Mouse (Mus musculus): Measurements from ENCODE around the gene Tcp11l1. TPM values are rescaled to one million over a fixed set of nuclear protein-coding genes. Genes with fewer than 3 reads are reported as not detected.
A peak's percentile ranks its signal among the peaks of the same experiment; 100 is the strongest.

The Tcp11l1 gene
- 10 to 100 TPM; 44.6 to 48.8 TPM for total RNA-seq (2021)

- peak; percentile 46 to 76 for DNase-seq (ENCODE audit: extremely low spot score in 1 of 2, low spot score in 2 of 2)
- intact Hi-C loops (cut with DNase I) = no loop called here
These were observed at the start of gene Tcp11l1 for GRCm38 (mm10) chr2:104711585-104712485. TSS of gene Tcp11l1 (minus strand) at chr2:104712169.

DNA sequence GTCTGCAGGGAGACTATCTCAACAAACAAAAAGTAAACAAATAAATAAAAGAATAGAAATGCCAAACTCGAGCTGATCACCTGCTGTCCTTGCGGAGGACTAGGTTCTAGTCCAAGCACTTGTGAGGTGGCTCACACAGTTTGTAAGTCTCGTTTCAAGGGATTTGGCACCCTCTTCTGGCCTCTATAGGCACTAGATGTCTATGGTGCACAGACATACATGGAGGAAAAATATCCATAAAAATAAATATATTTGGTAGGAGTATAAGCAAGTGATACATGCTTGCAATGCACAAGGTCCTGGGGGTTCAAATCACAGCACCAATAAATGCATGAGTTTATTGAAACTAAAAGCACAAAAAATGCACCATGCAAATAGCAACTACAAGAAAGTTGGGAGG, 38.6 kb upstream of the Tcp11l1 start:
- DNase-seq (ENCODE audit: extremely low spot score in 1 of 2, low spot score in 2 of 2) = no peak
- intact Hi-C loops (cut with DNase I) = loop anchor here (5.0 kb wide), 1 partner anchor 63 kb away; no protein-coding TSS in a partner anchor

GRCm38 (mm10) chr2:104748652-104749183, 36.7 kb upstream of the Tcp11l1 start:
- no peak for DNase-seq (ENCODE audit: extremely low spot score in 1 of 2, low spot score in 2 of 2)
- intact Hi-C loops (cut with DNase I) = no loop called here

GRCm38 (mm10) chr2:104746251-104746650, 34.3 kb upstream of the Tcp11l1 start:
- intact Hi-C loops (cut with DNase I) = no loop called here
- DNase-seq (ENCODE audit: extremely low spot score in 1 of 2, low spot score in 2 of 2) = no peak

DNA sequence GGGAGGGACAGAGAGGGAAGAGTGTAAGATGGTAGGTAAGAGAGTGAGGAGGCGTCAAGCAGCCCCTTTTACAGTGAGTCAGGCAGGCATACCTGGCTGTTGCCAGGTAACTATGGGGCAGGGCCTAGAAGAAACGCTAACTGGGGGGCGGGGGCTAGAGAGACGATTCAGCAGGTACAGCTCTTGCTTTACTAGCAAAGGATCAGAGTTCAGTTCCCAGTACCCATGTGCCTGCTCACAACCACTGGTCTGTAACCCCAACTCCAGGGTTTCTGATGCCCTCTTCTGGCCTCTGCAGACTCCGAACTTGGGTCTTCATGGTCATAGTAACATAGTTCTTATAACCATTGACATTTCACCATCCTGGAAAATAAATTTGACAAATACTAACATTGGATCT, 32.0 kb upstream of the Tcp11l1 start:
- no peak for DNase-seq (ENCODE audit: extremely low spot score in 1 of 2, low spot score in 2 of 2)
- intact Hi-C loops (cut with DNase I) = no loop called here

GRCm38 (mm10) chr2:104743160-104743559, 31.2 kb upstream of the Tcp11l1 start:
- intact Hi-C loops (cut with DNase I) = no loop called here
- no peak for DNase-seq (ENCODE audit: extremely low spot score in 1 of 2, low spot score in 2 of 2)

DNA sequence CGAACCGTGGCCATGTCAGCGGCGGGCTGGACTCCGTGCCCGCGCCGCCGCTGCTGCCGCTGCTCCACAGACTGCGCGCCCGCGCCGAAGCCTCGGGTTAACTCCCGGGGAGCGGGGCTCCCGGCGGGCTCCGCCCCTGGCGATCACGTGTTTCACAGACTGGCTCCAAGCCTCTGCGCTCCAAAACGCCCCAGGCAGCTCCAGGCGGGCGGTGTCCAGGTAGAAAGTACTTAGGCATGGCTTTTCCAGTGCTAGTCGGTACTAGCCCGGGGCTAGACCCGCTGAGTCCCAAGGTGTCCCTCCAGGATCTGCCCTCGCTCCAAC, 30.7 kb upstream of the Tcp11l1 start, which contains the start of gene Depdc7:
TSS of gene Depdc7 (minus strand) at position 138 of the 324 bp plus-strand sequence.
- peak; percentile 69 to 92 for DNase-seq (ENCODE audit: extremely low spot score in 1 of 2, low spot score in 2 of 2)
- intact Hi-C loops (cut with DNase I) = no loop called here

DNA sequence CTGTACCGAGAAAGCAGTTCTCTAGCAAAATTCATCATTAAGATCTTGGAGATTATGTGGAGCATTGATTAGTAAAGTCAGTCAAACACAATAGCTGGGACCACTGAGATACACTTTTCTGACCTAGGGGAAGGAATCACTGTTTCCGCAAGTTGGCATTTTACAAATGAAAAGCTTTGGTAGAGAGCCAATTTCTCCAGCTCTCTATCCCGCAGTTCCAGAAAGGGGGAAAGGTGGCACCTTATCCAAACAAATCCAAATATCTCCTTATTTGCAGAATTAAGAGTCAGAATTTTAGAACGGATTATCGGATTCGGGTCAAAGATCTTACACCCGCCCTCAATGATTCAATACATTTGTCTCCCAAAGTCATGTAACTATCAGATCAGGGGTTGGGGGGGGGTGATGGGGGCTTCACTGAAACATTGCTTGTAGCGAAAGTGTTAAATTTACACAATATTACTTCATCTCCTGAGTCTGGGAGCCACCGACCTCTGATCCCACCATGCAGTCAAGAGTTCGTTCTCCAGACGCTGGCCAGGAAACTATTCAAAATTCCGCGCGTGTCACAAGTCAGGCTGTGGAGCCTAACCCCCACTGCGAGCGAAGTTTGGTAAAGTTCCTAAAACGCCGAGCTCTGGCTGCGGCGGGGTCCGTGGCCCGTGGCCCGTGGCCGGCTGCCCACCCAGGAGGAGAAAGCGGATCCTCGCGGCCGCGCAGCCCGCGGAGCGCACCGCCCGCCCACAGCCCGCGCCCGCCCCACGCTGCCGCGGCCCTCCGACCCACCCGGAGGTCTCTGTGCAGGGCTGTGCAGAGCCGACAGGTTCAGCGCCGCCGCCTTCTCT, 30.1 kb upstream of the Tcp11l1 start:
- intact Hi-C loops (cut with DNase I) = no loop called here
- DNase-seq (ENCODE audit: extremely low spot score in 1 of 2, low spot score in 2 of 2) = no peak

DNA sequence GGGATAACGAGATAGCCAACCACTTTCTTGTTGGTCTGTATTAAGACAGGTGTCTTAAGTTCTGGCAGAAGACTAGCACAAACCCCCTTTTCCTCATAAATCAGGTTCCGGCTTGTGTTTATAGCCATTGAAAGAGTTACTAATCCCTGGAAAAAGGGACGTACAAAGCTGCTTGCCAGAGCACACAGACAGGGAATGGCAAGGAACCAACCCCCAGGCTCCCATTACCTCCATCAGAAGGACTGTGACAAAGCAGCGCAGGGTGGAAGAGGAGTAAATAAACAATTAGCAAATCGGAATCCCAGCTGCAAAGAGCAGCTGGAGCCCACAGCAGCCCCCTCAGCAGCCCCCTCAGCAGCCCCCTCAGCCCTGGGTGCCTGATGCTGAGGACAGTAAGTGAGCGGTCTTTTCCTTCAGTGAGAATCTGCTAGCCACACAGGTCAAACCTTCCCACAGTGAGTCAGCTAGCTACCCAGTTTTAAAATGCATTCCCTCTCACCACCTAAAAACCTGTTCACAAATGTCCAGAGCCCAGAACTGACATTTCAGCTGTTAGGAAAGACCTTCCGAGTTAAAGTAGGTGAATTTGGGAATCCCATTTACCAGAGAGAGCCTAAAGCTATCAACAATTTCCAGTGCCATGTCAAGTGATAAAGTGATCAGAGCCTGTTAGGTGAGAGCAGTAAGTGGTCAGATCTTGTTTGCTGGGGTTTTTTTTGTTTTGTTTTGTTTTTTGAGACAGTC, 29.2 kb upstream of the Tcp11l1 start:
- no peak for DNase-seq (ENCODE audit: extremely low spot score in 1 of 2, low spot score in 2 of 2)

GRCm38 (mm10) chr2:104740248-104740949, 28.4 kb upstream of the Tcp11l1 start:
- no peak for DNase-seq (ENCODE audit: extremely low spot score in 1 of 2, low spot score in 2 of 2)
- intact Hi-C loops (cut with DNase I) = no loop called here

More for the DNA sequence above, 29.2 kb upstream of the Tcp11l1 start:
- intact Hi-C loops (cut with DNase I) = no loop called here

DNA sequence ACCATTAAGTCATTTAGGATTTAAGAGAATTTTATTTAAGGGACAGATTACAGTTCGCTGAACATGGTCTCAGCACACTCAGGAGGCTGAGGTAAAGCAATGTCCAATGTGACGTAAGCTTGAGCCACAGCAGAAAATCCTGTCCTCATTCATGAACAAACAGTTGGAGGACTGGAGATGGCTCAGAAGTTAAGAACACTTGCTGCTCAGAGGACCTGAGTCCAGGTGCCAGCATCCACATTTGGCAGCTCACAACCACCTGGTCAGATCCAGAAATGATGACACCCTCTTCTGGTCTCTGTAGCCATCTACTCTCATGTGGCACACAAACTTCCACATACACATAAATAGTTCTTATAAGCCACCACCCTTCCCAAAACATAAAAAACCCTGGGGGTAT, 27.7 kb upstream of the Tcp11l1 start:
- intact Hi-C loops (cut with DNase I) = no loop called here

GRCm38 (mm10) chr2:104736241-104736640, 24.3 kb upstream of the Tcp11l1 start:
- intact Hi-C loops (cut with DNase I) = no loop called here
- DNase-seq (ENCODE audit: extremely low spot score in 1 of 2, low spot score in 2 of 2) = no peak

More for the DNA sequence above, 27.7 kb upstream of the Tcp11l1 start:
- DNase-seq (ENCODE audit: extremely low spot score in 1 of 2, low spot score in 2 of 2) = no peak

DNA sequence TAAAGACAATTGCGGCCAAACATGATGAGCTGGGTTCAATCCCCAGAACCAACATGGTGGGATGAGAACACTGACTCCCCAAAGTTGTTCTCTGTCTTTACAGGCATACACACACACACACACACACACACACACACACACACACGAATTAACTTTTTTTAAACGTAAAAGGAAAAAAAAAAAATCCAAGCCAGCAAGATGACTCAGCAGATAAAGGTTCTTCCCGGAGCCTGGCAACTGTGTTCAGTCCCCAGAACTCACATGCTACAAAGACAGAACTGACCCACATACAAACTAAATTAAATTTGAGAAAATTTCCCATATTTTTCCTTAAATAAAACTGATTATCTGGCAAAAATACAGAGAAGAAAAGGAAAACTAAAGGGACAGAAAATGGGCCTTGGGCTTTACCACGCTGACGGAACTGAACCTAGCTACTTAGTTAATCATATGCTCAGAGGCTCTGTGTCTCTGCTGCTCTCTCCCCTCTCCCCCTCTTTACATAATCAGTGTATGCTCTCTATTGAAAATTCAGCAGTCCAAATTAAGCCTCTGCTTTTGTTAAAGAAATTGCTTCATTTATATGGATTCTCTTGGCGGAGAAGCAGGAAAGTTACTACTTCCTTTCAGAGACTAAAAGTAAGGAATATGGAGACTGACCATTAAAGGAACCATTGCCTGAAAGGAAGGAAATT, 20.7 kb upstream of the Tcp11l1 start:
- intact Hi-C loops (cut with DNase I) = no loop called here
- no peak for DNase-seq (ENCODE audit: extremely low spot score in 1 of 2, low spot score in 2 of 2)

GRCm38 (mm10) chr2:104732033-104732444, 20.1 kb upstream of the Tcp11l1 start:
- intact Hi-C loops (cut with DNase I) = no loop called here

GRCm38 (mm10) chr2:104727369-104727768, 15.4 kb upstream of the Tcp11l1 start:
- intact Hi-C loops (cut with DNase I) = no loop called here
- DNase-seq (ENCODE audit: extremely low spot score in 1 of 2, low spot score in 2 of 2) = no peak

More at GRCm38 (mm10) chr2:104732033-104732444, 20.1 kb upstream of the Tcp11l1 start:
- no peak for DNase-seq (ENCODE audit: extremely low spot score in 1 of 2, low spot score in 2 of 2)

DNA sequence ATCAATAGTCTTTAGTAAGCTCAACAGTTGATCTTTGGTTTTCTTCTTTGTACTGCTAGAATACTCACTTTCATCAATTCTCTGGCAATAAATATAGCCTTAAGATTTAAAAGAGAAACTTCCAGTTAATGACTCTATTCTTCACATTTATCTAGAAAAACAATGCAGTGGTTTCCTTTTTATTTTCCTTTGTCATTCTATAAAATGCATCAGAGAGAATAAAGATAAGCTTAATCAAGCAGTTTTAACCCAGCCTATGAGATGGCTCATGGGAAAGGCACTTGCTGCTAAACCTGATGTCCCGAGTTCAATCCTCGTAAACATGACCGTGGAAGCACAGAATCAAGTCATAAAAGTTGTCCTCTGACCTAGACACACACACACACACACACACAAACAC, 10.1 kb upstream of the Tcp11l1 start:
- no peak for DNase-seq (ENCODE audit: extremely low spot score in 1 of 2, low spot score in 2 of 2)

DNA sequence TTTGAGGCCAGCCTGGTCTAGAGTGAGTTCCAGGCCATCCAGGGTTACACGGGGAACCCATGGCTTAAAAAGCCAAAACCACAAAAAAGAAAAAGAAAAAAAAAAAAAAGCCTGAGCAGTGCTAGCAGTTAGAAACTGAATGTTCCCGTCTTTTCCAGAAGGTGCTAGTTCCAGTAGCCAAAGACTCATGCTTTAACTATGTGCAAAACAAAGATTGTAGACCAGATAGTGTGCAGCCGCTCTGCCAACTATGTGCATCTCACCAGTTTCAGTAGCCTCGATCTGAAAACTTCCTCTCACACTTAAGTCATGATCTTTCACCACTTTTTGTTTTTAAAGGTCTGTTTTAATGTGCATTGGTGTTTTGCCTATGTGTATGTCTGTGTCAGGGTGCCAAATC, 5.9 kb upstream of the Tcp11l1 start:
- intact Hi-C loops (cut with DNase I) = no loop called here
- DNase-seq (ENCODE audit: extremely low spot score in 1 of 2, low spot score in 2 of 2) = no peak

More for the DNA sequence above, 10.1 kb upstream of the Tcp11l1 start:
- intact Hi-C loops (cut with DNase I) = no loop called here
